Mouse (Mus musculus): ENCODE measurements around the gene Apbb2. TPM values are rescaled to one million over a fixed set of nuclear protein-coding genes. Genes with fewer than 3 reads are reported as not detected.

Apbb2 gene
- polyA plus RNA-seq, 1 experiment from 2014 or later = 28.2 TPM

DNA sequence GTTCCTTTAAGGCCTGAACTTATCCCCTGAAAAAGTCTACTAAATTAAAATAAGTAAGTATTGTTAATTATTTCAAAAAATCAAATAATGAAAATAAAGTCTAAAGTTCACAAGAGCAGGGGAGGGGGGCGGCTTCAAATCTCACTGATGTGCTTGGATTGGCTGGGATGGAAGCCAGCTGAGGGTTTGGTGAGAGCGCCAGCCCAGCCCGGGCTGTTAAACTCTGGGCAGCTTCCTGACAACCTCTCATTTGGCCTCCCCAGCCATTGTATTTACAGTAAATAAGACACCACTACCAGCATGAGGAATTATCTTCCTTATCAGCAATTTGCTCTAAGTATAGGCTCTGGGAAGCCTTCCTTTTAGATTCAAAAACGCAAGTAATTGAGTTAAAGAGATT lies 77.2 kb downstream of the Apbb2 start:
- Histone ChIP-seq H3K36me3 (replicated peaks) (0 out of 2 replicates have a peak, but pooled peaks cover 5% of the 10 kb centered on the region), H3K9me3 (no peaks in the 10 kb centered on the region), H3K4me1 (peaks cover 41% of the 10 kb centered on the region), H3K27me3 (ENCODE audit: poor library complexity, severe bottlenecking) (no peaks in the 10 kb centered on the region), H3K4me3 (no peak overlapping the region), H3K27ac (no peak overlapping the region)
- WGBS = 88% methylated on average over 4 of the region's 4 CpGs
- DNase-seq (ENCODE audit: extremely low spot score, low spot score) = no peak

DNA sequence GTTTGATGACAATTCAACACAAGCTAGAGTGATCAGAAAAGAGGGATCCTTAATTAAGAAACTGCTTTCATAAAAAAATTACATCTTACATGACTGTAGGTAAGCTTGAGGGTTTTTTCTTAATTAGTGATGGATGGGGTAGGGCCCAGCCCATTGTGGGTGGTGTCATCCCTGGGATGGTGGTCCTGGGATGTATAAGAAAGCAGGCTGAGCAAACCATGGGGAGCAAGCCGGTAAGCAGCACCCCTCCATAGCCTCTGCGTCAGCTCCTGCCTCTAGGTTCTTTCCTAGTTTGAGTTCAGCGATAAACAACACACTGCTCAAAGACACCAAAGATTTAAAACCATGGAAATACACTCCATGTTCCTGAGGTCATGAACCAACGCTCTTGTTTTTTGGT lies 78.3 kb downstream of the Apbb2 start:
- H3K4me1 ChIP-seq = peaks cover 43% of the 10 kb centered on the region
- H3K27me3 ChIP-seq (ENCODE audit: poor library complexity, severe bottlenecking) = no peaks in the 10 kb centered on the region
- no peaks in the 10 kb centered on the region for H3K9me3 ChIP-seq
- H3K27ac ChIP-seq = no peak overlapping the region
- H3K4me3 ChIP-seq = no peak overlapping the region
- DNase-seq (ENCODE audit: extremely low spot score, low spot score) = no peak
- 0 out of 2 replicates have a peak, but pooled peaks cover 5% of the 10 kb centered on the region for H3K36me3 ChIP-seq (replicated peaks)
- 94% methylated on average over 4 of the region's 4 CpGs for WGBS

DNA sequence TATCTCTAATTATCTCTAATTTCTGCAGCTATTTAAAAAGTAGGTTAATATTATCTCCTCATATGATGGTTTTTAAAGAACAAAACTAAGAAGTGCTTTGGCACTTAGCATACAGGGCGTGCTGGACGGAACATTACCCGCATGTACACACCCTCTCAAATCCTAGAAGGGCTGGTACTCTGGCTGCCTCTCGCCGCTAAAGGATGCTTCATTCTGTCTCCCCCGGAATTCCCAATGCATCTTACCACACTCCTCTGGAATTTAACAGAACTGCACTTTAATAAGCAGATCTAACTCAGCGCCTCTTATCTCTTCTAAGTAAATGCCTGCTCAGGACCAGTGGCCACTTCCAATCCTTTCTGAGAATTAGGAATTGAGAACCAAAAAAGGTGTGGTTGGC lies 80.8 kb downstream of the Apbb2 start:
- no peaks in the 10 kb centered on the region for H3K27me3 ChIP-seq (ENCODE audit: poor library complexity, severe bottlenecking)
- 0 out of 2 replicates have a peak, but pooled peaks cover 5% of the 10 kb centered on the region for H3K36me3 ChIP-seq (replicated peaks)
- no peak overlapping the region for H3K27ac ChIP-seq
- no peak overlapping the region for H3K4me3 ChIP-seq
- 90% methylated on average over 7 of the region's 7 CpGs for whole genome bisulfite sequencing
- DNase-seq (ENCODE audit: extremely low spot score, low spot score) = no peak
- H3K9me3 ChIP-seq = no peaks in the 10 kb centered on the region
- H3K4me1 ChIP-seq = peaks cover 39% of the 10 kb centered on the region

DNA sequence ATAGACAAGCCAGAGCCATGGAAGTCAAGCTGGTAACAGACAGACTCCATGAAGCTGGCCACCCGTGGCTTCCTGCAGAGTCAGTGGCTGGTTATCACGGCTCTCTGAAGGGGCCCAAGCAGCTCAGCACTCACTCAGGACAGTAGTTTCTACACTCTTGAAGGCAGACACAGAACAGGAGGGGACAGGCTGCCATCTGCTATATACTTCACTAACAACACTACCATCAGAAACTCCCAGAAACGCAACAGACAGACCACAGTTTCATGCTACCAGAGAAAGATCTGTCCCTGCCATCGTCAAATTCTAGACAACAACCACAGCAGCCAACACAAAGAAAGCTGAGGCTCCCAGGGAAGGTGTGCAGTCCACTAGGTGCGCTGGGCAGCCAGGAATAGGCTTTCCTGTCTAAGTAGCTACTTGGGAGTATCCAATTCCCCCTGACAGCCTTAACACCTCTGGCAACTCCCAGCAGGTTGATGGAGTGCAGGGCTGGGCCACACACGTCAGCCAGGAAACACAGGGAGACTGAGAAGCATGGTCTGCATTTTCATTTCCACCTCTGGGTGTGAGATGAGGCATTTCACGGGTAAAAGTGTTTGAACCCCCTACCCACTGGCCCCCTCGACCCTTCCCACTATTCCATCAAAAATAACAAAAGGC lies 81.8 kb downstream of the Apbb2 start:
- Histone ChIP-seq H3K36me3 (replicated peaks) (0 out of 2 replicates have a peak, but pooled peaks cover 5% of the 10 kb centered on the region), H3K4me3 (no peak overlapping the region), H3K4me1 (peaks cover 35% of the 10 kb centered on the region), H3K27ac (0 out of 2 replicates have a peak overlapping the region, but pooled peaks have one; percentile 60), H3K27me3 (ENCODE audit: poor library complexity, severe bottlenecking) (no peaks in the 10 kb centered on the region), H3K9me3 (no peaks in the 10 kb centered on the region)
- no peak for DNase-seq (ENCODE audit: extremely low spot score, low spot score)
- 65% methylated on average over 8 of the region's 8 CpGs for WGBS

DNA sequence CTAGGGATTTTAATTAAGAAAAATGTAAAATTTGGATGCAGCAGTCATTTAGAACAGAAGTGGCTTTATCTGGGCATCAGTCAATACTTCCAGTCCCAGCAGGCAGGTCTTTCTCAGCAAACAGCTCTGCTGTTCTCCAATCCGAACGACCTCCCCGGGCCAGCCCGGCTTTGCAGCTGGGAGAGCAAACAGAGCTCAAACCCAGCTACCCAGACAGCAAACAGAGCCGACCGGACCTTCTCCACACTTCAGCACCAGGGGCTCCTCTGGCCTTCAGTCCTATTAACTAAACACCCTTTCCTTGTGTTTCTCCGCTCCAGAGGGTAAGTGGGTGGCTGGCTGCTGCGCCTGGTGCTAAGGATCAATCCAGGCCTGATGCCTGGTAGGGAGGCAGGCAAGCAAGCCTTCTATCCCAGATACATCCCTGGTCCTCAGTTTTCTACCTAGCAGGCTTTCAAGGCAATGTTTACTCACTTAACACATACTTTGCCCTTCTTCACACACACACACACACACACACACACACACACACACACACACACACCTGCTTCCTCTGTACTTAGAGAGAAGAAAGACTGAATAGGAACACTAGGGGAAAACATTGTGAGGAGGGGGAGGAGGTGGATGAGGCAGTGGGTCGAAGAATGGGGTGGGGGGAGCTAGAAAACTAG lies 82.9 kb downstream of the Apbb2 start:
- no peak for DNase-seq (ENCODE audit: extremely low spot score, low spot score)
- 0 out of 2 replicates have a peak, but pooled peaks cover 2% of the 10 kb centered on the region for H3K36me3 ChIP-seq (replicated peaks)
- H3K27ac ChIP-seq = peak overlapping the region; percentile 56
- 44% methylated on average over 9 of the region's 9 CpGs for WGBS
- no peaks in the 10 kb centered on the region for H3K9me3 ChIP-seq
- H3K4me1 ChIP-seq = peaks cover 42% of the 10 kb centered on the region
- H3K27me3 ChIP-seq (ENCODE audit: poor library complexity, severe bottlenecking) = no peaks in the 10 kb centered on the region
- no peak overlapping the region for H3K4me3 ChIP-seq

DNA sequence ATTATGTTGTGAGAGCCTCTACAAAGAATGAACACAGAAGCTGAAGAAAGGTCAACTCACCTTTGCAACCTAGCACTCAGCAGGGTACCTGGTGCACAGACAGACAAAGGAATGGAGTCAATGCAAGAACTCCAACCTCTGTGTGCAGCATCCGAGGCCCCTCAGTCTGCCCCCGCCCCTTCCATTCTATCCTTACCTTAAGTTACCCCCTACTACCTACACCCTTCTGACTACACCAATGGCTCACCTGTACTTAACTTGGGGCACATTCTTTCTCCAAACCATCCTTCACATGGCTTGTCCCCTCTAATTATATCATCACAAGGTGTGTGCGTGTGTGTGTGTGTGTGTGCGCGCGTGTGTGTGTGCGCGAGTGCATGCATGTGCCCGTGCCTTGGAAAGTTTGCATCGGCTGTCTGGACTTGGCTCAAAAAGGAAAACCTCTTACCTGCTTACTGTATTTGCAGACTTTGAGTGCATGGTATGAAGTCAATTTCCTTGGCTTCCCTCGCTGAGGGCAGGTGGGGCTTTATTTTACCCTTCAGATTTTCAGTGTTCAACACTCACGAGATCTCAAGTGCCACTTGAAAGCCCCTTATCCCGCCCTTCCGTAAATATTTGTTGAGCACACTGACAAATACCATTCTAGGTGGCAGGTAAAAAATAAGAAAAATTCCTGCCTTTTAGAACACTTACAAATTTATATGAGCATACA lies 84.7 kb downstream of the Apbb2 start:
- Histone ChIP-seq H3K4me1 (peaks cover 53% of the 10 kb centered on the region), H3K9me3 (no peaks in the 10 kb centered on the region), H3K4me3 (no peak overlapping the region), H3K36me3 (replicated peaks) (no peaks in the 10 kb centered on the region), H3K27me3 (ENCODE audit: poor library complexity, severe bottlenecking) (no peaks in the 10 kb centered on the region), H3K27ac (no peak overlapping the region)
- 95% methylated on average over 14 of the region's 14 CpGs for WGBS
- DNase-seq (ENCODE audit: extremely low spot score, low spot score) = no peak

DNA sequence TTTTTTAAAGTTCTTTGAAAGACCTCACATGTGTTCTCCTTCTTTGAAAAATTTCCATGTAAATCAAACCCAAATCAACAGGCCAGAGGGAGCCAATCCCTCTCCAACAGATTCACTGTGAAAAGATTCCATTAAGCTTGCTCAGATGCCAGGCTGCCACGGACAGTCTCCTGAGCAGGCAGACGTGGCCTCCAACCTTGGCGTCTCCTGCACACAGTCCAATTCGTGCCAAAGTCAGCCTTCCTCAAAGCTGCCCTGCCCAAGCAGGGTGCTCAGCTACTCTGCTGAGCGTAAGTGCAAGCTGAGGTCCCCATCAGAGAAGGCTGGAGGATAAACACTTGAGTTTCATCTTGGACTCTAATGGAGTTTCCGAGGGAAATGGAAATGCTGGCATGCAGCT lies 85.8 kb downstream of the Apbb2 start:
- no peak for DNase-seq (ENCODE audit: extremely low spot score, low spot score)
- Histone ChIP-seq H3K27me3 (ENCODE audit: poor library complexity, severe bottlenecking) (no peaks in the 10 kb centered on the region), H3K27ac (0 out of 2 replicates have a peak overlapping the region, but pooled peaks have one; percentile 4), H3K36me3 (replicated peaks) (no peaks in the 10 kb centered on the region), H3K4me3 (no peak overlapping the region), H3K9me3 (no peaks in the 10 kb centered on the region), H3K4me1 (peaks cover 63% of the 10 kb centered on the region)
- WGBS = 88% methylated on average over 6 of the region's 6 CpGs

DNA sequence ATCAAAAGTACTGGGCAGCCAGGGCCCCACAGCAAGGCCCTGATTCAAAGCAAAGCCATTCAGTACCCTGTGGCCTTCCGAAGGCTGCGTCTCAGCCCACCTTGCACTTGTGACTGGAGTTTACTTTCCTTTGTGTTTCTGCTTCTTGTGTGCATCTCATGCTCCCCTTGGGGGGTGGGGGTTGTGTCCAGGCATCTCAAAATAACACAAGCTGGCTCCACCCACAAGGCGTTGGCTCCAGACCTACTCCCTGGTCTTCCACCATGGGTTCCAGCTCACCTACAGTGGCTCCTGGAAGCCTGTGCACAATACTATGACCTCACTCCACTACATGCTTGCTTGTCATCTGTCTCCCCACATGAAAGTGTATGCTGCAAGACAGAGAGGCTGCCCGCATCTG lies 88.2 kb downstream of the Apbb2 start:
- H3K27ac ChIP-seq = peak overlapping the region; percentile 31; the same call in 1 of the 2 replicates
- 90% methylated on average over 4 of the region's 4 CpGs for WGBS
- no peak overlapping the region for H3K4me3 ChIP-seq
- no peaks in the 10 kb centered on the region for H3K36me3 ChIP-seq (replicated peaks)
- DNase-seq (ENCODE audit: extremely low spot score, low spot score) = no peak
- H3K27me3 ChIP-seq (ENCODE audit: poor library complexity, severe bottlenecking) = no peaks in the 10 kb centered on the region
- H3K9me3 ChIP-seq = no peaks in the 10 kb centered on the region
- H3K4me1 ChIP-seq = peaks cover 65% of the 10 kb centered on the region

DNA sequence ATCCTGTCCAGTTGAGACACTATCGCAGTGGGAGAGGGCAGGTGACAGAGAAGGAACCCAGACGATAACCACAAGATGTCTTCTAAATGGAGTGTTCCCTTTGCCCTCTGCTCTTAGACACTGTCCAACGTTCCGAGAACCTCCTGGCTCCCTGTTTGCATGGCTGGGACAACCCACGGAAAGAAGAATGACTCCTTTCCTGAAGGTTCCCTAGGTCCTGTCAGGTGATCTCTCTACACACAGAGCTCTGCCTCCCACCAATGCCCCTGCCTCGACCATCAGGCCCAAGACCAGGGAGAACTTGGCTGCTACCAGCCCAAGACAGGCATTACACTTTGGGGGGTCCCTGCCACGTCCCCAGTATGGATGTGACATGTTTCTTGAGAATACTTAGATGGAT lies 89.0 kb downstream of the Apbb2 start:
- Histone ChIP-seq H3K27me3 (ENCODE audit: poor library complexity, severe bottlenecking) (no peaks in the 10 kb centered on the region), H3K27ac (peak overlapping the region; percentile 30; the same call in 1 of the 2 replicates), H3K4me1 (peaks cover 63% of the 10 kb centered on the region), H3K9me3 (no peaks in the 10 kb centered on the region), H3K36me3 (replicated peaks) (no peaks in the 10 kb centered on the region), H3K4me3 (no peak overlapping the region)
- 88% methylated on average over 7 of the region's 7 CpGs for WGBS
- DNase-seq (ENCODE audit: extremely low spot score, low spot score) = no peak

DNA sequence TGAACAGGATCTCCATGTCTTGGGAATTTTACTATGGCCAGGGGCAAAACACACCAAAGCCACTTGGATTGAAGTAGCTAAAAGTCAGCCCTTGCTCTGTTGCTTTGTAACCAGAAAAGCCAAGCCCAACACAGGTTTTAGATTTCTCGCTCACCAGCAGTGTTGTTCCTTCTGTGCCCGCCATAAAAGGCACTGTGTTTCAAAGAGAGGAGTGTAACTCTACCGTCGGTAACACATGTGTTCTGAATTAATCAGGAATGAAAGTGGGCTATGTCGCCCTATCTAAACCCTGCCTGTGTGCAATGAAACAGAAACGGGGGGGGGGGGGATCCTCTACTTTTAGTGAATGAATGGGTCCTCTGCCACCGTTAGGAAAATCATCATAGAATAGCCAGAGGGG lies 90.0 kb downstream of the Apbb2 start:
- H3K4me3 ChIP-seq = no peak overlapping the region
- H3K9me3 ChIP-seq = no peaks in the 10 kb centered on the region
- H3K36me3 ChIP-seq (replicated peaks) = no peaks in the 10 kb centered on the region
- H3K27ac ChIP-seq = peak overlapping the region; percentile 70
- no peaks in the 10 kb centered on the region for H3K27me3 ChIP-seq (ENCODE audit: poor library complexity, severe bottlenecking)
- WGBS = 56% methylated on average over 7 of the region's 7 CpGs
- peak; percentile 32 for DNase-seq (ENCODE audit: extremely low spot score, low spot score)
- peaks cover 65% of the 10 kb centered on the region for H3K4me1 ChIP-seq

DNA sequence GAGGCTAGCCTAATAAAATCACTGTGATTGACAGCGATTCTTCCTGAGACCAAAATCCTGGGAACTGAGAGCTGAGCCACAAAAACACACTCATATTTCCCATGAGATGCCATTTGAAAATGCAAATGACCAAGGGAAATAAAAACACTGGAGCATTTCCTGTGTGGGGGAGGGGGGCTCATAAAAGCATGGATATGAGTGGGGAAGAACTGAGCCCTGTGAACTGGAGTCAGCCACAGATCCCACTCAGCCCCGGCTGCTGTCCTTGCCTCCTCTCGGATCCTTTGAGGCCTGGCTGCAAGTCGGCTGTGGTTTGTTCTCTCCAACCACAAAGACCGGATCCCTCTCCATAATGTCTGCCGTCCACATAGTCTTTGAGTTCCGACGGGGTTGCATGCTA lies 91.5 kb downstream of the Apbb2 start:
- H3K27ac ChIP-seq = peak overlapping the region; percentile 70
- H3K27me3 ChIP-seq (ENCODE audit: poor library complexity, severe bottlenecking) = no peaks in the 10 kb centered on the region
- no peaks in the 10 kb centered on the region for H3K9me3 ChIP-seq
- no peak overlapping the region for H3K4me3 ChIP-seq
- DNase-seq (ENCODE audit: extremely low spot score, low spot score) = no peak
- WGBS = 80% methylated on average over 8 of the region's 8 CpGs
- peaks cover 60% of the 10 kb centered on the region for H3K4me1 ChIP-seq
- no peaks in the 10 kb centered on the region for H3K36me3 ChIP-seq (replicated peaks)

DNA sequence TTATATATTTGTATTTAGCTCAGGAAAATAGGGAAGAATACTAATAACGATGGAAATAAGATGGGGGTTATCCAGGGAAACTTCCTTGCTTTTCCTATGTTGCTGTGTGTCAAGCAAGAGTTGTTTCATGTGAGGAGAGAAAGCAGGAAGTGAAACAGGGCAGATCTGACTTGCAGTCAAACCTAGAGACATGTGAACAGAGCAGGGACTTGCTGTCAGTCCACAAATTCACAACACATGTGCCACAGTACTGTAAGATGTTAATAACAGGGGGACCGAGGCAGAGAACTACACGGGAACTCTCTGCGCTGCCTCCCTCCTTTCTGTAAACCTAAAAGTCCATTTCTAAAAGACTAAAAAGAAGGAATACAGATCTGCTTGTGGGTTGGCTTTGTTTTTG lies 93.6 kb downstream of the Apbb2 start:
- H3K4me3 ChIP-seq = no peak overlapping the region
- peaks cover 46% of the 10 kb centered on the region for H3K4me1 ChIP-seq
- no peaks in the 10 kb centered on the region for H3K27me3 ChIP-seq (ENCODE audit: poor library complexity, severe bottlenecking)
- H3K9me3 ChIP-seq = no peaks in the 10 kb centered on the region
- WGBS = 79% methylated on average over 4 of the region's 4 CpGs
- H3K36me3 ChIP-seq (replicated peaks) = no peaks in the 10 kb centered on the region
- H3K27ac ChIP-seq = peak overlapping the region; percentile 25; the same call in 1 of the 2 replicates
- no peak for DNase-seq (ENCODE audit: extremely low spot score, low spot score)
